ENCODE assay signal across 26 mouse cellular contexts in genomic region chr7:112659816-112660215, GRCm38 (mm10). TPM values are rescaled to one million over a fixed set of nuclear protein-coding genes. Genes with fewer than 3 reads are reported as not detected.
DNase-seq lines count a peak whose midpoint lies in the region; ATAC-seq lines count a peak whose summit lies in the region.
"Had no signal": no experiment of that assay in that cellular context is flagged by ENCODE, and none has a peak within 500 bp of the region (broad histone marks: within the 10 kb centered on the region; RNA-seq: fewer than 3 reads in every experiment).

No protein-coding gene starts in this region.

- H3K4me1 ChIP-seq in heart, embryonic 10.5 days, result peaks cover 82% of the 10 kb centered on the region
- peaks cover 33% of the 10 kb centered on the region for H3K4me1 ChIP-seq in midbrain, embryonic 10.5 days
- H3K4me1 ChIP-seq in midbrain, embryonic 13.5 days (replicated peaks), result peaks cover 15% of the 10 kb centered on the region
- peaks cover 40 to 80% of the 10 kb centered on the region in 2 experiments for H3K4me1 ChIP-seq in heart, embryonic 14.5 days (ENCODE audit: control insufficient read depth in 2 of 2, insufficient read depth in 2 of 2, low read length in 2 of 2)
- H3K4me1 ChIP-seq in limb, embryonic 12.5 days (replicated peaks), result peaks cover 32% of the 10 kb centered on the region
- H3K4me1 ChIP-seq: liver, embryonic 15.5 days had no signal

- H3K4me2 ChIP-seq in midbrain, embryonic 13.5 days (replicated peaks), result no peak overlapping the region
- peak overlapping the region; percentile 49 for H3K4me2 ChIP-seq in heart, embryonic 14.5 days (ENCODE audit: low read length)
- H3K4me2 ChIP-seq in limb, embryonic 12.5 days, result no peak overlapping the region
- H3K4me2 ChIP-seq: embryonic facial prominence, embryonic 13.5 days; forebrain, embryonic 12.5 days; hindbrain, embryonic 15.5 days; liver, embryonic 15.5 days; neural tube, embryonic 15.5 days had no signal

- H3K36me3 ChIP-seq in heart, embryonic 10.5 days, result no peaks in the 10 kb centered on the region
- no peaks in the 10 kb centered on the region for H3K36me3 ChIP-seq in midbrain, embryonic 10.5 days
- no peaks in the 10 kb centered on the region for H3K36me3 ChIP-seq in midbrain, embryonic 13.5 days
- H3K36me3 ChIP-seq in heart, embryonic 14.5 days (ENCODE audit: control insufficient read depth, insufficient read depth, low read length), result no peaks in the 10 kb centered on the region
- H3K36me3 ChIP-seq in limb, embryonic 12.5 days, result no peaks in the 10 kb centered on the region
- H3K36me3 ChIP-seq: embryonic facial prominence, embryonic 13.5 days; forebrain, embryonic 12.5 days; G1E; hindbrain, embryonic 15.5 days; liver, embryonic 15.5 days; neural tube, embryonic 15.5 days had no signal

- peak overlapping the region; percentile 88 for H3K27ac ChIP-seq in heart, embryonic 10.5 days
- 0 out of 2 replicates have a peak overlapping the region, but pooled peaks have one; percentile 13 for H3K27ac ChIP-seq in midbrain, embryonic 10.5 days (replicated peaks)
- no peak overlapping the region for H3K27ac ChIP-seq in midbrain, embryonic 13.5 days
- H3K27ac ChIP-seq in heart, embryonic 14.5 days (replicated peaks in 1 of 2; ENCODE audit: control insufficient read depth in 1 of 2, insufficient read depth in 1 of 2, low read depth in 2 of 2, low read length in 2 of 2), result peak overlapping the region; percentile 90 to 91
- H3K27ac ChIP-seq in limb, embryonic 12.5 days, result peak overlapping the region; percentile 25; the same call in 1 of the 2 replicates
- H3K27ac ChIP-seq: embryonic facial prominence, embryonic 13.5 days; forebrain, embryonic 12.5 days; hindbrain, embryonic 15.5 days; liver, embryonic 15.5 days; neural tube, embryonic 15.5 days had no signal

- no peaks in the 10 kb centered on the region for H3K9me3 ChIP-seq in heart, embryonic 10.5 days
- H3K9me3 ChIP-seq in midbrain, embryonic 10.5 days (replicated peaks), result no peaks in the 10 kb centered on the region
- no peaks in the 10 kb centered on the region for H3K9me3 ChIP-seq in midbrain, embryonic 13.5 days
- no peaks in the 10 kb centered on the region for H3K9me3 ChIP-seq in heart, embryonic 14.5 days (ENCODE audit: control insufficient read depth, low read length)
- peaks cover 2% of the 10 kb centered on the region; the same call in 1 of the 2 replicates for H3K9me3 ChIP-seq in limb, embryonic 12.5 days
- H3K9me3 ChIP-seq: embryonic facial prominence, embryonic 13.5 days; forebrain, embryonic 12.5 days; hindbrain, embryonic 15.5 days; liver, embryonic 15.5 days; neural tube, embryonic 15.5 days had no signal

- H3K4me3 ChIP-seq in heart, embryonic 10.5 days, result 0 out of 2 replicates have a peak overlapping the region, but pooled peaks have one; percentile 22
- no peak overlapping the region for H3K4me3 ChIP-seq in midbrain, embryonic 10.5 days
- H3K4me3 ChIP-seq in midbrain, embryonic 13.5 days (replicated peaks), result no peak overlapping the region
- no peak overlapping the region for H3K4me3 ChIP-seq in heart, embryonic 14.5 days (ENCODE audit: control insufficient read depth in 1 of 2, insufficient read depth in 1 of 2, low read depth in 1 of 2, low read length in 2 of 2)
- no peak overlapping the region for H3K4me3 ChIP-seq in limb, embryonic 12.5 days (replicated peaks)
- H3K4me3 ChIP-seq: embryonic facial prominence, embryonic 13.5 days; erythroblast, embryonic 14.5 days; forebrain, embryonic 12.5 days; hindbrain, embryonic 15.5 days; liver, embryonic 15.5 days; neural tube, embryonic 15.5 days had no signal

- no peak for ATAC-seq in midbrain, embryonic 13.5 days
- ATAC-seq in heart, embryonic 14.5 days (ENCODE audit: insufficient number of reproducible peaks, insufficient read depth, low FRiP score, low read depth), result no peak
- no peak for ATAC-seq in limb, embryonic 12.5 days (ENCODE audit: insufficient number of reproducible peaks, insufficient read depth, low FRiP score, low TSS enrichment, low read depth)
- ATAC-seq: Patski had no signal

- no peaks in the 10 kb centered on the region for H3K27me3 ChIP-seq in heart, embryonic 10.5 days (ENCODE audit: insufficient read depth, poor library complexity, severe bottlenecking)
- H3K27me3 ChIP-seq in midbrain, embryonic 10.5 days (ENCODE audit: low read depth, poor library complexity, severe bottlenecking), result no peaks in the 10 kb centered on the region
- H3K27me3 ChIP-seq in midbrain, embryonic 13.5 days, result no peaks in the 10 kb centered on the region
- H3K27me3 ChIP-seq in heart, embryonic 14.5 days (ENCODE audit: control insufficient read depth, insufficient read depth, low read length), result no peaks in the 10 kb centered on the region
- H3K27me3 ChIP-seq in limb, embryonic 12.5 days, result no peaks in the 10 kb centered on the region
- H3K27me3 ChIP-seq: CH12.LX; embryonic facial prominence, embryonic 13.5 days; hindbrain, embryonic 15.5 days; liver, embryonic 15.5 days; neural tube, embryonic 15.5 days; Patski had no signal

- no peak for DNase-seq in heart, embryonic 10.5 days (ENCODE audit: low spot score)
- no peak for DNase-seq in heart, adult 18-20 months
- no peak for DNase-seq in midbrain, embryonic 10.5 days (ENCODE audit: low spot score)
- DNase-seq in left cerebral cortex, adult 8-10 months (ENCODE audit: low spot score in 2 of 2), result no peak
- DNase-seq in ovary, postnatal 10 days (ENCODE audit: low spot score), result no peak
- DNase-seq: adrenal gland, adult 8-10 months; cerebellum, adult 8-10 months; cerebellum, postnatal 36 days; gastrocnemius, postnatal 36 days; kidney, adult 8-10 months; kidney, postnatal 10 days; lung, postnatal 14 days had no signal

- no peak overlapping the region for H3K9ac ChIP-seq in midbrain, embryonic 13.5 days (replicated peaks)
- H3K9ac ChIP-seq in heart, embryonic 14.5 days (ENCODE audit: low read length), result peak overlapping the region; percentile 50; the same call in 1 of the 2 replicates
- no peak overlapping the region for H3K9ac ChIP-seq in limb, embryonic 12.5 days (replicated peaks)
- H3K9ac ChIP-seq: embryonic facial prominence, embryonic 13.5 days; forebrain, embryonic 12.5 days; hindbrain, embryonic 15.5 days; liver, embryonic 15.5 days; neural tube, embryonic 15.5 days had no signal

- WGBS in heart, embryonic 10.5 days, result 13% methylated on average over 5 of the region's 5 CpGs
- 52% methylated on average over 5 of the region's 5 CpGs for WGBS in midbrain, embryonic 10.5 days
- WGBS in midbrain, embryonic 13.5 days, result 36% methylated on average over 5 of the region's 5 CpGs
- 18% methylated on average over 5 of the region's 5 CpGs for WGBS in heart, embryonic 14.5 days
- 33% methylated on average over 5 of the region's 5 CpGs for WGBS in limb, embryonic 12.5 days

RNA-seq across cellular contexts. Expression of gene Tead1, which starts 19.3 kb away (rescaled TPM):
- 19.7 and 27.2 TPM in 2 replicates for polyA plus RNA-seq in heart, embryonic 10.5 days (2016; fragmentation: Nextera tagmentation; extraction: Ambion mirVana)
- total RNA-seq in heart, adult 18-20 months (2021), result 100 to 1,000 TPM; 152 to 155 TPM
- 17.1 and 17.6 TPM in 2 replicates for polyA plus RNA-seq in midbrain, embryonic 10.5 days (2016; fragmentation: Nextera tagmentation; extraction: Ambion mirVana)
- polyA plus RNA-seq in midbrain, embryonic 13.5 days (2015; fragmentation: Nextera tagmentation; extraction: Ambion mirVana), result 16.9 and 18.9 TPM in 2 replicates
- polyA plus RNA-seq in heart, embryonic 14.5 days (2014; fragmentation: Nextera tagmentation; extraction: Ambion mirVana), result 34.0 and 40.7 TPM in 2 replicates
- polyA plus RNA-seq in limb, embryonic 12.5 days (2016; fragmentation: Nextera tagmentation; extraction: Ambion mirVana), result 28.7 and 43.6 TPM in 2 replicates
- 10 to 100 TPM; 12.3 to 13.5 (median 12.6) TPM for total RNA-seq in left cerebral cortex, adult 8-10 months (2022)
- total RNA-seq: CH12.LX; hematopoietic stem cell, adult 5-6 weeks; megakaryocyte, adult 5-6 weeks had no signal
- polyA plus RNA-seq: erythroblast, embryonic 14.5 days; G1E had no signal
